Mouse (Mus musculus): ENCODE measurements at regions not wholly inside any gene's neighbourhood (a gene's known extent, or its start where the extent isn't known, plus 50 kb on each side); places are given as distances from the start of the nearest gene placed in this dataset.
"Not testable (repeated sequence)": the region's sequence is repeated elsewhere in the genome, so short reads cannot be mapped to it uniquely, and the experiment has no call there.

GRCm38 (mm10) chr10:111354607-111355006, 56.1 kb downstream of the Bbs10 start:
- WGBS: 42% methylated on average over 8 of the region's 8 CpGs
- DNase-seq (ENCODE audit: low spot score) (no peak), ATAC-seq (ENCODE audit: insufficient read depth, low read depth) (peak; percentile 69)
- no peaks in the 10 kb centered on the region for H3K9me3 ChIP-seq (replicated peaks; ENCODE audit: control insufficient read depth, low read length)
- no peak for TF ChIP-seq EP300 (IDR thresholded peaks at IDR 0.05; ENCODE audit: low read depth)
- H3K4me3 ChIP-seq (ENCODE audit: low read depth, low read length): no peak overlapping the region
- no peak overlapping the region for H3K9ac ChIP-seq (replicated peaks; ENCODE audit: low read depth, low read length)
- H3K27me3 ChIP-seq (ENCODE audit: control insufficient read depth, insufficient read depth, low read length): no peaks in the 10 kb centered on the region
- no peak overlapping the region for H3K4me2 ChIP-seq (ENCODE audit: low read depth, low read length)
- no peaks in the 10 kb centered on the region for H3K36me3 ChIP-seq (replicated peaks; ENCODE audit: control insufficient read depth, insufficient read depth, low read length)
- H3K4me1 ChIP-seq (ENCODE audit: control insufficient read depth, insufficient read depth): no peaks in the 10 kb centered on the region
- H3K27ac ChIP-seq (ENCODE audit: low read depth): no peak overlapping the region

DNA sequence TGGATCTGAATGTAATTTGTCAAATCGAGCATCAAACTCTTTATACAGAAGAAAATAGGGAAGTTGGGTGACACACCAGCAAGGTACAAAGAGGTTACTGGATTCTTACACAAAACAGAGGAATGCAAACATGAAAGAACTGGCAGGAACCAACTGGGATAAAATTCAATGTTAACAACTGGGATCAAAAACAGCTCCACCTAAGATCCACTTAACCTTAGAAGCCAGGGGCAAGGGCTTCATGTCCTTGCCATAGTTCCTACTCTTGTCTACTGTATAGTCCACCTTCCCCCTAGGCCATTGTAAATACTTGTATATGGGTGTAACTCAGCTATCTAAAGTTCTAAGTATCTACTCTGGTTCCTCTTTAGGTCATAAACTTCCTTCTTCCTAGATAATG, 59.9 kb downstream of the Bbs10 start:
- H3K36me3 ChIP-seq (replicated peaks; ENCODE audit: control insufficient read depth, insufficient read depth, low read length); H3K27me3 ChIP-seq (ENCODE audit: control insufficient read depth, insufficient read depth, low read length); H3K27ac ChIP-seq (ENCODE audit: low read depth); H3K4me1 ChIP-seq (ENCODE audit: control insufficient read depth, insufficient read depth); H3K9ac ChIP-seq (replicated peaks; ENCODE audit: low read depth, low read length); H3K4me2 ChIP-seq (ENCODE audit: low read depth, low read length); H3K4me3 ChIP-seq (ENCODE audit: low read depth, low read length); DNase-seq (ENCODE audit: low spot score); H3K9me3 ChIP-seq (replicated peaks; ENCODE audit: control insufficient read depth, low read length); ATAC-seq (ENCODE audit: insufficient read depth, low read depth): not testable (repeated sequence)
- 38% methylated on average over 1 of the region's 1 CpGs for WGBS

- ATAC-seq (ENCODE audit: insufficient read depth, low read depth) (no peak), DNase-seq (ENCODE audit: low spot score) (no peak)
- Histone ChIP-seq H3K27ac (ENCODE audit: low read depth) (no peak overlapping the region), H3K9me3 (replicated peaks; ENCODE audit: control insufficient read depth, low read length) (no peaks in the 10 kb centered on the region), H3K4me2 (ENCODE audit: low read depth, low read length) (no peak overlapping the region), H3K27me3 (ENCODE audit: control insufficient read depth, insufficient read depth, low read length) (no peaks in the 10 kb centered on the region), H3K4me1 (ENCODE audit: control insufficient read depth, insufficient read depth) (0 out of 2 replicates have a peak, but pooled peaks cover 5% of the 10 kb centered on the region), H3K9ac (replicated peaks; ENCODE audit: low read depth, low read length) (no peak overlapping the region), H3K36me3 (replicated peaks; ENCODE audit: control insufficient read depth, insufficient read depth, low read length) (no peaks in the 10 kb centered on the region), H3K4me3 (ENCODE audit: low read depth, low read length) (no peak overlapping the region)
- no peak for TF ChIP-seq EP300 (IDR thresholded peaks at IDR 0.05; ENCODE audit: low read depth)
- no peak for TF ChIP-seq CTCF (IDR thresholded peaks at IDR 0.05; ENCODE audit: low read depth)
- WGBS: 88% methylated on average over 18 of the region's 18 CpGs
Measured at GRCm38 (mm10) chr10:111361749-111362435, 63.4 kb downstream of the Bbs10 start.

DNA sequence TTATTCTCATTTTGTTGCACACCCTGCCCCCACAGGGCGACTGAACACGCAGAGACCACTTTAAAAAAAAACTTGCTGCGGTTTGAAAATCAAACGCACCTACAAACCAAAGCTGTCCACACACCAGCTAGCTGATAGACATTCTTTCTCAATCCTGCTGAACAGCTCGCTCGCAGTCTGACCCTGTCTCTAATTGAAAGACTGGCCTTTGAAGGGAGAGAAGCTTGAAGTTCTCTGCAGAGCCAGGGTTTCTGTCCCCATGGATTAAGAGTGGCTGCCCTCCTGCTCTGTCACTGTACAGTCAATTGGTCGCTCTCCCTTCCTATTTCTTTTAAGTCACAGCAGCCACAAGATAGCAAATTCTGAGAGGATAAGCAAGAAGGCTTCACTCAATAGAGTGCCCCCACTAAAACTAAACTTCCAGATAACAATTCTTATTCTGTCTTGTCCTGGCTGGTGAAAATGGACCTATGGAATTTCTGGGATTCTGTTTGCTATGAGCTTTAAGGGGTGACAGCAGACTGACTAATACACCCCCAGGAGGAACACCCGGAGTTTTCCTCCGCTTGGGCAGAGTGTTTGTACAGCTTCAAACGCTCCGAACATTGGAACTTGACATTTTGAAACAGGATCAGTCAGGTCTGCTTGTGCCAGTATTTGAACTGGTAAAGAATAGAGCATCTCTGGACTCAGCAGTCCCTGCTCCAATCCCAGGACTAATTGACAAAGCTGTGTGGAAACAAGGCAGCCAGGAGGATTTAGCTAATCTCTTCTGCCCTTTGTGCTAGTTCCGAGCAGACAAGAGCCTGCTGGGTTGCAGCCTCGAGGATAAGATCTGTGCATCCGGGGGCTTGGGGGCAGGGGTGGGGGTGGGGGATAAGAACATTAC, 65.5 kb downstream of the Bbs10 start:
- Histone ChIP-seq H3K27ac (ENCODE audit: low read depth) (no peak overlapping the region), H3K4me3 (ENCODE audit: low read depth, low read length) (no peak overlapping the region), H3K9ac (replicated peaks; ENCODE audit: low read depth, low read length) (no peak overlapping the region), H3K27me3 (ENCODE audit: control insufficient read depth, insufficient read depth, low read length) (no peaks in the 10 kb centered on the region), H3K9me3 (replicated peaks; ENCODE audit: control insufficient read depth, low read length) (no peaks in the 10 kb centered on the region), H3K4me1 (ENCODE audit: control insufficient read depth, insufficient read depth) (0 out of 2 replicates have a peak, but pooled peaks cover 5% of the 10 kb centered on the region), H3K4me2 (ENCODE audit: low read depth, low read length) (no peak overlapping the region), H3K36me3 (replicated peaks; ENCODE audit: control insufficient read depth, insufficient read depth, low read length) (no peaks in the 10 kb centered on the region)
- TF ChIP-seq CTCF (IDR thresholded peaks at IDR 0.05; ENCODE audit: low read depth) (no peak), EP300 (IDR thresholded peaks at IDR 0.05; ENCODE audit: low read depth) (no peak)
- ATAC-seq (ENCODE audit: insufficient read depth, low read depth) (no peak), DNase-seq (ENCODE audit: low spot score) (no peak)
- WGBS: 33% methylated on average over 14 of the region's 14 CpGs

GRCm38 (mm10) chr10:111365011-111365410, 66.5 kb downstream of the Bbs10 start:
- no peak for ATAC-seq (ENCODE audit: insufficient read depth, low read depth)

DNA sequence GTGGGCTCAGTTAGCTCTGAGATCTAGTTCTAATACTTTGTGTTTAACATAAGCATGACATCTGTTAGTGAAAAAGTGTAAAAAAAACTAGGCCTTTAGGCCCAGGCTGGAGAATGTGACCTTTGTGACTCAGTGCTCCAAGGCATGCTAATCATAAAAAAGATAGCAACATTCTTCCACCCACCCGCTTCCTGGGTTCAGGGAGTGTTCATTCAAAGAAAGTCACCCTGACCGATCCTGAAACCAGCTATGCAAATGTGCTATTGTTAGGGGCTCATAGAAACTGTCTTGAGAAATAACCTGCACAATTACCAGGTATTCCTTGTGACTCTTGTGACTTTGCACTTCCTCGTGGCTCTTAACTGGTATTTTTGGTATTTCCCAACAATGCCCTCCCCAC, 70.6 kb downstream of the Bbs10 start:
- H3K27ac ChIP-seq (ENCODE audit: low read depth); H3K36me3 ChIP-seq (replicated peaks; ENCODE audit: control insufficient read depth, insufficient read depth, low read length); H3K9ac ChIP-seq (replicated peaks; ENCODE audit: low read depth, low read length); ATAC-seq (ENCODE audit: insufficient read depth, low read depth); H3K4me2 ChIP-seq (ENCODE audit: low read depth, low read length); H3K4me1 ChIP-seq (ENCODE audit: control insufficient read depth, insufficient read depth); H3K27me3 ChIP-seq (ENCODE audit: control insufficient read depth, insufficient read depth, low read length); H3K4me3 ChIP-seq (ENCODE audit: low read depth, low read length); DNase-seq (ENCODE audit: low spot score); H3K9me3 ChIP-seq (replicated peaks; ENCODE audit: control insufficient read depth, low read length): not testable (repeated sequence)
- 65% methylated on average over 3 of the region's 3 CpGs for WGBS

More at GRCm38 (mm10) chr10:111365011-111365410, 66.5 kb downstream of the Bbs10 start:
- no peak for TF ChIP-seq EP300 (IDR thresholded peaks at IDR 0.05; ENCODE audit: low read depth)
- no peak for TF ChIP-seq CTCF (IDR thresholded peaks at IDR 0.05; ENCODE audit: low read depth)
- H3K9me3 ChIP-seq (replicated peaks; ENCODE audit: control insufficient read depth, low read length): no peaks in the 10 kb centered on the region
- H3K9ac ChIP-seq (replicated peaks; ENCODE audit: low read depth, low read length): no peak overlapping the region
- 52% methylated on average over 5 of the region's 5 CpGs for WGBS
- H3K27ac ChIP-seq (ENCODE audit: low read depth): no peak overlapping the region
- H3K36me3 ChIP-seq (replicated peaks; ENCODE audit: control insufficient read depth, insufficient read depth, low read length): no peaks in the 10 kb centered on the region
- H3K27me3 ChIP-seq (ENCODE audit: control insufficient read depth, insufficient read depth, low read length): no peaks in the 10 kb centered on the region
- H3K4me2 ChIP-seq (ENCODE audit: low read depth, low read length): no peak overlapping the region
- H3K4me3 ChIP-seq (ENCODE audit: low read depth, low read length): no peak overlapping the region
- H3K4me1 ChIP-seq (ENCODE audit: control insufficient read depth, insufficient read depth): 0 out of 2 replicates have a peak, but pooled peaks cover 5% of the 10 kb centered on the region
- peak; percentile 15 for DNase-seq (ENCODE audit: low spot score)

Data from heart, postnatal 0 days (tissue).